Comparison of ENCODE assay signal across 1 mouse cellular context in the genomic region with DNA sequence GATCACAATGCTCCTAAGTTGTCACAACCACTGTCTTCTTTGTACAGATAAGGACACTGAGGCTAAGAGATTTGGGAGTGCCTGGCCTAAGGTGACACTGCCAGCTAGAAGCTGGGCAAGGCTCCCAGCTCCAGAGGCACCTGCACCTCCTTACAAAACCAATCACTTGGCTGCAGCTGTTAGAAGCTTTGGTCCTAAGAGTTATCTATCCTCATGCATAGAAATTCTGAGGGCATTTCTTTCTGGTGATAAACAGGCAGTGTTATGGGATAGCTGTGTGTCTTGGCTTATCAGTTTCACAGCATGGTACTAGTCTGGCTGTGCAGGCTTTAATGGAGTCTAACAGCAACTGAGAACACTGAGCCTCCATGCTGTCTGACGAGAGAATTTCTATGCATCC.
TF ChIP-seq lines count a peak whose summit lies in the region.

No protein-coding gene starts in this region.

TF ChIP-seq in MEL, 35 proteins besides CTCF, POLR2A, EP300 and RAD21 (continued from another document):
- TF ChIP-seq GABPA (IDR thresholded peaks at IDR 0.05; ENCODE audit: low read depth, low read length), result no peak
- no peak for TF ChIP-seq ZNF384 (IDR thresholded peaks at IDR 0.05; ENCODE audit: low read depth, low read length)
- no peak for TF ChIP-seq MAZ (IDR thresholded peaks at IDR 0.05; ENCODE audit: low read depth, low read length)
- peak; percentile 75 for TF ChIP-seq SIN3A (IDR thresholded peaks at IDR 0.05; ENCODE audit: low read length)
- TF ChIP-seq NELFE (IDR thresholded peaks at IDR 0.05; ENCODE audit: low read depth, low read length), result no peak
- peak; percentile 96 for TF ChIP-seq ETS1 (IDR thresholded peaks at IDR 0.05; ENCODE audit: low read depth, low read length)
- TF ChIP-seq NRF1 (IDR thresholded peaks at IDR 0.05; ENCODE audit: insufficient read depth, low read depth, low read length, poor library complexity, severe bottlenecking), result 0 out of 2 replicates have a peak, but pooled peaks have one; percentile 6
- TF ChIP-seq ZC3H11A (IDR thresholded peaks at IDR 0.05; ENCODE audit: low read depth, low read length), result no peak
- TF ChIP-seq MEF2A (IDR thresholded peaks at IDR 0.05; ENCODE audit: extremely low read depth, insufficient replicate concordance, low read depth, low read length, poor library complexity, severe bottlenecking), result peak; percentile 30; the same call in 1 of the 2 replicates
- peak; percentile 100 for TF ChIP-seq TAL1 (IDR thresholded peaks at IDR 0.05; ENCODE audit: low read length)
- peak; percentile 96 for TF ChIP-seq RCOR1 (IDR thresholded peaks at IDR 0.05; ENCODE audit: low read depth, low read length)
- TF ChIP-seq USF2 (IDR thresholded peaks at IDR 0.05; ENCODE audit: borderline replicate concordance in 1 of 2, insufficient read depth in 1 of 2, low read depth in 1 of 2, low read length in 2 of 2), result no peak
- peak; percentile 43; the same call in 1 of the 2 replicates for TF ChIP-seq JUND (IDR thresholded peaks at IDR 0.05; ENCODE audit: low read depth, low read length)
- TF ChIP-seq ELF1 (IDR thresholded peaks at IDR 0.05; ENCODE audit: low read depth, low read length), result no peak
